Mouse (Mus musculus): ENCODE measurements around the gene Atp6v1g2. TPM values are rescaled to one million over a fixed set of nuclear protein-coding genes. Genes with fewer than 3 reads are reported as not detected.

The Atp6v1g2 gene
- polyA plus RNA-seq, 1 experiment from 2014 or later, result 19.6 TPM

Small RNAs within 50 kb of the gene (microRNA-seq; reads per million reads assigned to microRNA genes)
- not detected for gene Mir6973a
- gene Mir6974, result not detected
- 1.4 reads per million for gene Mir6975
- not detected for gene Mir8094

Other genes starting within 250 kb of the Atp6v1g2 start
- gene Vars, start 232.7 kb upstream of the Atp6v1g2 start, polyA plus RNA-seq (2016; fragmentation: Nextera tagmentation; extraction: Ambion mirVana), result 139 and 142 TPM in 2 replicates
- gene Vwa7, start 217.1 kb upstream of the Atp6v1g2 start, polyA plus RNA-seq (2016; fragmentation: Nextera tagmentation; extraction: Ambion mirVana), result 0.14 and 0.23 TPM in 2 replicates
- 5.2 and 6.8 TPM in 2 replicates for gene Sapcd1, start 205.6 kb upstream of the Atp6v1g2 start, polyA plus RNA-seq (2016; fragmentation: Nextera tagmentation; extraction: Ambion mirVana)
- gene Msh5, start 186.9 kb upstream of the Atp6v1g2 start, polyA plus RNA-seq (2016; fragmentation: Nextera tagmentation; extraction: Ambion mirVana), result 6.9 and 7.6 TPM in 2 replicates
- 145 and 165 TPM in 2 replicates for gene Clic1, start 183.7 kb upstream of the Atp6v1g2 start, polyA plus RNA-seq (2016; fragmentation: Nextera tagmentation; extraction: Ambion mirVana)
- 595 and 615 TPM in 2 replicates for gene Ddah2, start 174.6 kb upstream of the Atp6v1g2 start, polyA plus RNA-seq (2016; fragmentation: Nextera tagmentation; extraction: Ambion mirVana)
- gene Ly6g6c, start 168.3 kb upstream of the Atp6v1g2 start, polyA plus RNA-seq (2016; fragmentation: Nextera tagmentation; extraction: Ambion mirVana), result not detected in 2 replicates
- 0.52 and 0.93 TPM in 2 replicates for gene Mpig6b, start 167.5 kb upstream of the Atp6v1g2 start, polyA plus RNA-seq (2016; fragmentation: Nextera tagmentation; extraction: Ambion mirVana)
- gene Ly6g6e, start 156.8 kb upstream of the Atp6v1g2 start, polyA plus RNA-seq (2016; fragmentation: Nextera tagmentation; extraction: Ambion mirVana), result 0.24 TPM in 1 of 2 replicates, not detected in the other
- gene Ly6g6d, start 155.6 kb upstream of the Atp6v1g2 start, polyA plus RNA-seq (2016; fragmentation: Nextera tagmentation; extraction: Ambion mirVana), result 1.1 and 1.7 TPM in 2 replicates
- 0.47 TPM in 2 replicates for gene Ly6g6f, start 148.1 kb upstream of the Atp6v1g2 start, polyA plus RNA-seq (2016; fragmentation: Nextera tagmentation; extraction: Ambion mirVana)
- 69.0 and 72.3 TPM in 2 replicates for gene Abhd16a, start 144.4 kb upstream of the Atp6v1g2 start, polyA plus RNA-seq (2016; fragmentation: Nextera tagmentation; extraction: Ambion mirVana)
- not detected in 2 replicates for gene Ly6g5c, start 125.4 kb upstream of the Atp6v1g2 start, polyA plus RNA-seq (2016; fragmentation: Nextera tagmentation; extraction: Ambion mirVana)
- 1.0 and 1.5 TPM in 2 replicates for gene Ly6g5b, start 118.2 kb upstream of the Atp6v1g2 start, polyA plus RNA-seq (2016; fragmentation: Nextera tagmentation; extraction: Ambion mirVana)
- 22.2 and 26.4 TPM in 2 replicates for gene Gpank1, start 112.2 kb upstream of the Atp6v1g2 start, polyA plus RNA-seq (2016; fragmentation: Nextera tagmentation; extraction: Ambion mirVana)
- 279 TPM in 2 replicates for gene Csnk2b, start 111.6 kb upstream of the Atp6v1g2 start, polyA plus RNA-seq (2016; fragmentation: Nextera tagmentation; extraction: Ambion mirVana)
- 8.0 and 9.1 TPM in 2 replicates for gene D17H6S53E, start 107.3 kb upstream of the Atp6v1g2 start, polyA plus RNA-seq (2016; fragmentation: Nextera tagmentation; extraction: Ambion mirVana)
- gene Apom, start 101.6 kb upstream of the Atp6v1g2 start, polyA plus RNA-seq (2016; fragmentation: Nextera tagmentation; extraction: Ambion mirVana), result 0.65 and 1.5 TPM in 2 replicates
- gene Bag6, start 98.5 kb upstream of the Atp6v1g2 start, polyA plus RNA-seq (2016; fragmentation: Nextera tagmentation; extraction: Ambion mirVana), result 84.0 and 95.3 TPM in 2 replicates
- 236 and 239 TPM in 2 replicates for gene Prrc2a, start 68.8 kb upstream of the Atp6v1g2 start, polyA plus RNA-seq (2016; fragmentation: Nextera tagmentation; extraction: Ambion mirVana)
- 7.7 and 8.2 TPM in 2 replicates for gene Aif1, start 57.6 kb upstream of the Atp6v1g2 start, polyA plus RNA-seq (2016; fragmentation: Nextera tagmentation; extraction: Ambion mirVana)
- 4.7 and 9.9 TPM in 2 replicates for gene Lst1, start 45.2 kb upstream of the Atp6v1g2 start, polyA plus RNA-seq (2016; fragmentation: Nextera tagmentation; extraction: Ambion mirVana)
- 0.48 and 0.62 TPM in 2 replicates for gene Ltb, start 39.2 kb upstream of the Atp6v1g2 start, polyA plus RNA-seq (2016; fragmentation: Nextera tagmentation; extraction: Ambion mirVana)
- gene Tnf, start 31.7 kb upstream of the Atp6v1g2 start, polyA plus RNA-seq (2016; fragmentation: Nextera tagmentation; extraction: Ambion mirVana), result not detected in 2 replicates
- gene Lta, start 28.3 kb upstream of the Atp6v1g2 start, polyA plus RNA-seq (2016; fragmentation: Nextera tagmentation; extraction: Ambion mirVana), result not detected in 2 replicates
- 0.38 TPM in 1 of 2 replicates, not detected in the other for gene Gm16181, start 12.8 kb upstream of the Atp6v1g2 start, polyA plus RNA-seq (2016; fragmentation: Nextera tagmentation; extraction: Ambion mirVana)
- gene Nfkbil1, start 2.1 kb downstream of the Atp6v1g2 start, polyA plus RNA-seq (2016; fragmentation: Nextera tagmentation; extraction: Ambion mirVana), result 10.9 and 11.4 TPM in 2 replicates
- 565 and 579 TPM in 2 replicates for gene Ddx39b, start 8.1 kb downstream of the Atp6v1g2 start, polyA plus RNA-seq (2016; fragmentation: Nextera tagmentation; extraction: Ambion mirVana)
- 45.5 and 47.8 TPM in 2 replicates for gene H2-D1, start 29.1 kb downstream of the Atp6v1g2 start, polyA plus RNA-seq (2016; fragmentation: Nextera tagmentation; extraction: Ambion mirVana)
- 0.08 and 0.17 TPM in 2 replicates for gene H2-Q1, start 86.7 kb downstream of the Atp6v1g2 start, polyA plus RNA-seq (2016; fragmentation: Nextera tagmentation; extraction: Ambion mirVana)
- gene H2-Q2, start 108.6 kb downstream of the Atp6v1g2 start, polyA plus RNA-seq (2016; fragmentation: Nextera tagmentation; extraction: Ambion mirVana), result 0.15 and 0.20 TPM in 2 replicates
- 1.9 and 2.3 TPM in 2 replicates for gene H2-Q4, start 146.0 kb downstream of the Atp6v1g2 start, polyA plus RNA-seq (2016; fragmentation: Nextera tagmentation; extraction: Ambion mirVana)
- gene H2-Q6, start 191.2 kb downstream of the Atp6v1g2 start, polyA plus RNA-seq (2016; fragmentation: Nextera tagmentation; extraction: Ambion mirVana), result 0.09 and 0.27 TPM in 2 replicates
- 6.0 and 6.4 TPM in 2 replicates for gene H2-Q7, start 205.5 kb downstream of the Atp6v1g2 start, polyA plus RNA-seq (2016; fragmentation: Nextera tagmentation; extraction: Ambion mirVana)
- gene H2-Q10, start 236.4 kb downstream of the Atp6v1g2 start, polyA plus RNA-seq (2016; fragmentation: Nextera tagmentation; extraction: Ambion mirVana), result 0.09 and 0.10 TPM in 2 replicates